Mouse (Mus musculus) megakaryocyte progenitor cell, adult 5-6 weeks (primary cell): ENCODE measurements around the gene Htt. TPM values are rescaled to one million over a fixed set of nuclear protein-coding genes. Genes with fewer than 3 reads are reported as not detected.

Experiments
- ATAC-seq: replicated peaks from 2 replicates; pipeline ENCODE4 v1.8.0; 2016; ENCODE audit warnings: mild to moderate bottlenecking, moderate TSS enrichment, inconsistent platforms; ENCODE audit not compliant: poor library complexity
- total RNA-seq, 2 experiments: library from RNA; stranded (forward) in 1 of 2; stranded (reverse) in 1 of 2; fragments of 157-497, 149-512 nt in 1 of 2; fragments of 200-1000 nt in 1 of 2; gene quantifications; 2 replicates each; pipeline versions ENCODE4 v1.2.3 to v1.2.4; 2015 to 2017

The Htt gene
- total RNA-seq, 2 experiments from 2014 or later: 19.6 to 27.3 TPM

- ATAC-seq: peak; percentile 87
Observed at GRCm38 (mm10) chr5:34930151-34930975, 168.8 kb downstream of the Htt start.

DNA sequence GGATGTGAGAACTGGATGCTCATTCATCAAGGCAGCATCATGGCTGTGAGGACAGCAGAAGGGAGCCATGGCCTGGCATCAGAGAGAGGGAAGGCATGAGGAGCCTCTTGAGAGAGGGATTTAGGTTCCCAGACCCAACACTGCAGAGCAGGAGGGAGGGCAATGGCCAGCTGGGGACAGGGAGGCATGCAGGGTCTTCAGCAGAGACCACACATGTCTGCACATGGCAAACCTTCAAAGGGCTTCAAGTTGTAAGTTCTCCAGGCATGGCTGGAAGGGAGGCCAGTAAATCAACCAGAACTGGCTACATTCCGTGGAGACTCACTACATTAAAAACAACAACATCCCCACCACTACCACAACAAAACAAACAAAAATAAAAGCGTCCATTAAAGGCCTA, 169.6 kb downstream of the Htt start:
- no peak for ATAC-seq

DNA sequence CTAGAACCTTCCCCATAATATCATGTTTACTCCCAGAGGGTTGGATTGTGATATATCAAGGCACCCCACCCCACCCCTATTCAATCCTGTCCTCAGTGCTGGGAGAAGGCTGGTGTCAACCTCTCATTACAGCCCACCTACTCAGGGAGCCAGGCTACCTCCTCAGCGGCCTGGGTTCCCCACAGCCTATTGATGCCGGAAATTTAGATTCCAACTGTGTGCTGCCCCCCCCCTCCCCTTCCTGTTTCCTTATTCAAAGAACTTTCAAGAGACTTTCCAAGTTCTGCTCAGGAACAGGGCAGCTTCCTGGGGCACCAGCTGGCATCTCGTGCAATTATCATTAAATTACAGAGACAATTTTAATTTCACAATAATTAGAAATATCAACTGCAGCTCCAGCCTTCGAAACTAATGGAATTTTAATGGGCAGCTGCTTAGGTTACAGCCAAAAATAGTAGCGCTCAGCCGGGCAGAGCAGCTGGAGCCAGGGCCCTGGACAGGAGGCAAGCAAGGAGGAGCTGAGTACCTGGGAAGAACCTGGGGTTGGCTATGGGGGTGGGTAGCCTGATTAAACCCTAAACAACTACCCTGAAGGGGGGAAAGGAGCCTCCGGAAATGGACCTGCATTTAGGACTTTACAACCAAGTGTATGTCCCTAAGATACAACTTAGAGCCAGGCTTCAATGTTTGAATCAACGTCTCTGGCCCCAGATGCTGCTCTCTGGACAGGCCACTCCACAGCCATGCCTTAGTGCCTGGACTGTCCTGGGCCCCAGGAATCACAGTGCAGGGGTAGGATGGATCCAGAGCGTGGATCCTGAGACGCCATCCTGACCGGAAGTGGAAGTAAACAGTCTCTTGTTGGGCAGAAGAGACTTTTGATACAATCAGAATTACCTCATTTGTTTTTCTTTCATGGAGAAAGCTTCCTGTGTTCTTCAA, 170.2 kb downstream of the Htt start:
- no peak for ATAC-seq

DNA sequence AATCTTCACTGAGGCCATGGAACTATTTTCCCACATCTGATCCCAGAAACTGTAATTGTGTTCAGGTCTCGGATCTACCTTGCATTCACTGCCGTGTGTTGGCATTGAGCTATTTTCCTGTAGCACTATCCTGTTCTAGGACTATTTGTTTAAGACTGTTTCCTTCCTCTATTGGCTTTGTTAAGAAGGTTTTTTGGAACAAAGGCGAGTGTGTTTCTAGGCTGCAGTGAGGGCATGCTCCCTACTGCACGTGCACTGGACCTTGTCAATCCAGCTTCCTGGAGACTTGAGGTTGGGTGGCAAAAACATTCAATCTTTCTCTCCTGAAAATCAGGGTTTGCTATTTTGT, 170.9 kb downstream of the Htt start:
- ATAC-seq: no peak

DNA sequence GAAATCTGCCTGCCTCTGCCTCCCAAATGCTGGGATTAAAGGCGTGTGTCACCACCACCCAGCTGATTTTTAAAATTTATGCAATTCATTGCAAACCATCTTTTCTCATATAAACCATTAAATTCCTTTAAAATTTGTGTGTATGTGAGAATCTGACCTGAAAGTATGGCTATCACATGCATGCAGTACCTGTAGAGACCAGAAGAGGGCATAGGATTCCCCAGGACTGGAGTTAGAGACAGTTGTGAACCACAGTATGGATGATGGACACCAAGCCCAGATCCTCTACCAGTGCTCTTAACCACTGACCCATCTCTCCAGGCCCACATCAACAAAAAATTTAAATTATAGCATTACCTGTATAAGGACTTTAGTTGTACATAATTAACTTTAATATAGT, 171.9 kb downstream of the Htt start:
- peak; percentile 44; the same call in 1 of the 2 replicates for ATAC-seq

DNA sequence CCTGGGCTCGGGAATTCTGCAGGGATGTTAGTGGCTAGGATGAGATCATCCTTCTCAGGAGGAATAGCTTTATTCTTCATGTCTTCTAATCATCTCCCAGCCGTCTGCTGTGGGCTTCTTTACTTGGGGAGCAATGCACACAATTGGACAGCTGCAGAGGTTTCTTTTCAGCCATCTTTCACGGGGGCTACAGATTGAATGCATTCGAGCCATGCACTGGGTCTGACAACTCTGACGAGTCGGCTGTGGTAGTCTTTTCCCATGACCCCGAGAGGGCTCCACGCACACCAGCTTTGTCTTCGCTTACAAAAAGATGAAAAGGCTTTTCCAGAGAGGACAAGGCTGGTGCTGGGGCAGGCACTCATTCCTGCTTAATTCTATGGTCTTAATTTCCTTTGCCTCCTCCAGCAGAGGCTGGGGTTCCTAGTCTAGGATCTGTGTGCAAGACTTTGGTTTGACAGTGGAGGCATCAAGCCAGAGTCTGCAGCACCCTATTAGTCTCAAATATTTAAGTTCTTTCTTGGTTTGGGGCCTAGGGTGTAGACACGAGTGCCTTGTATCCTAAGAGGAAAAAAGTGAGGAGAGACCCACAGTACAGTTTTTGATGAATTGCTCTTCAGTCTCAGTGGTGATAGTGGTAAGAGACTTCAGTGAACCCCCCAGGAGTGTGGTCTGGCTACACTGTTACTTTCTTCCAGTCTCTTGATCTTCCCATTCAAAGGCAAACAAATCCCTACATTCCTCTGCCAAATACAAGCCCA, 180.3 kb downstream of the Htt start:
- no peak for ATAC-seq

GRCm38 (mm10) chr5:34943428-34943827, 181.9 kb downstream of the Htt start:
- ATAC-seq: peak; percentile 88

DNA sequence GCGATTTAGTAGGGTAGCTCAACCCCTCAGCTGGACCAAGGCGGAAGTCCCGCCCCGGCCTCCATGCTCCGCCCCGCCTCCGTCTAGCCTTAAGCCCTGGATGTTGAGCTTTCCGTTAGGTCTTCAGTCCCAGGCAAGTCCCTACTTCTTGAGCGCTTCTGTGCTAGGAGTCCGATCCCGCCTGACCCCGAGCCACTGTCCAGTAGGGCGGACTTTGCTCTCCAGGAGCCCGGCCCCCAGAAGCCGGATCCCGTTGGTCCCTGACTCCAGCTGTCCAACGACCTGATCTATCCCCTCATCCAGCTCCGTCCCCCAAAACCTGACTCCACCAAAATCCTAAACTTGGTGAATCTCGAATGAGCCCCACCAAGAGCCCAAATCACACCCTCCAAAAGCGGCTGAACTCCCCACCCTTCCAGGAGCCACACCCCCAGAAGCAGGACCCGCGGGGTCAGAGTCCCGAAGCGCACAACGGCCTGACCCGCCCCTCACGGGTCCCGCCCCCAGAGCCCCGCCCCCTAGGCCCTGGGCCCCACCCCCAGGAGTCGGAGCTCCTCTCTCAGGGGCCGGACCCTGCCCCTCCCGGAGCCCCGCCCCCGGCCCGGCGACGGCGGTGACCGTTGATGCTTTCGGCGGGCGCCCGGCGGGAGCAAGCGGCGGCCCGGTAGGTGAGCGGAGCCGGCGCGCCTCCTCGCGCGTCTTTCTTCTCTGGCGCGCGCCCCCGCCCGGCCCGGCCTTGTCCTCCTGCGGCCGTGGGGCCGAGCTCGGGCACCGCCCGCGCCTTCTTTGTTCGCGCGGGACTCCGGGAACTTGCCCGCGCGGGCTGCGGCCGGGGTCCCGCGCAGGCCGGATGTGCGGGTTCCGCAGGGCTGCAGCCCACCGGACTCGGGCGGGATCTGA, 187.6 kb downstream of the Htt start, which contains the start of gene Rgs12:
Rgs12 (plus strand) TSS at position 585 of the 900 bp plus-strand sequence.
- peak; percentile 82 for ATAC-seq

GRCm38 (mm10) chr5:34949769-34950211, 188.2 kb downstream of the Htt start:
- ATAC-seq: no peak

- ATAC-seq: no peak
Observed at GRCm38 (mm10) chr5:34950486-34951160, 189.1 kb downstream of the Htt start.

DNA sequence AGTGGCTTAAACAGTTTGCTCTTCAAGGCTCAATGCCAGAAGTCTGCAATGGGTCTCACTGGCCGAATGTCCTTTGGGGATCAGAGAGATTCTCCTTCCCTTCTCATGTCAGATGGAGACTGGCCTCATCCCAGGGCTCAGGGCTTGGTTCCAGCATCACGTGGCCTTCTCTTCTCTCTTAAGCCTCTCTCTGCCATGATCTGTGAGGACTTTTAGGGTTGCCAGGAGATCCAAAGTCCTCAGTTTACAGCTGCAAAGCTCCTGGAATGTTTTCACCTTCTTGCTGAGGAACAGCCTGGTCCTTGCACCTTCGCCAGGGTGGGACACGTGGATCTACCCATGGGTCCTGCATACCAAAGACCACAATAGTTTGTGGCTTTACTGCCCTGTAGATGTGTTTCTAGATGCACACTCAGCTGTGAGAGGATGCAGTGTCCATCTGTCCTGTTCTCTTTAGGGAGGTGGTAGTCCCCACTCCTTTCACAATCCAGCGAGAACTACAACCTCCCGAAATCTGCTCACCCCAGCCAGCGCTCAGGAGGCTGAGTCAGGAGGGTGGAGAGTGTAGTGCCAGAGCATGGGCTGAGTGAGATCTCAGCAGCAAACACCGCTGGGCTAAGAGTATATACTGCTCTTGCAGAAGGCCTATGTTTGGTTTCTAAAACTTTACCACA, 189.8 kb downstream of the Htt start:
- no peak for ATAC-seq

GRCm38 (mm10) chr5:34954508-34954907, 193.0 kb downstream of the Htt start:
- peak; percentile 23; the same call in 1 of the 2 replicates for ATAC-seq

- ATAC-seq: peak; percentile 56
Observed at GRCm38 (mm10) chr5:34955630-34956029, 194.1 kb downstream of the Htt start.

- ATAC-seq: no peak
Observed at GRCm38 (mm10) chr5:34956151-34956550, 194.6 kb downstream of the Htt start.

- ATAC-seq: no peak
Observed at GRCm38 (mm10) chr5:34957015-34957414, 195.5 kb downstream of the Htt start.

DNA sequence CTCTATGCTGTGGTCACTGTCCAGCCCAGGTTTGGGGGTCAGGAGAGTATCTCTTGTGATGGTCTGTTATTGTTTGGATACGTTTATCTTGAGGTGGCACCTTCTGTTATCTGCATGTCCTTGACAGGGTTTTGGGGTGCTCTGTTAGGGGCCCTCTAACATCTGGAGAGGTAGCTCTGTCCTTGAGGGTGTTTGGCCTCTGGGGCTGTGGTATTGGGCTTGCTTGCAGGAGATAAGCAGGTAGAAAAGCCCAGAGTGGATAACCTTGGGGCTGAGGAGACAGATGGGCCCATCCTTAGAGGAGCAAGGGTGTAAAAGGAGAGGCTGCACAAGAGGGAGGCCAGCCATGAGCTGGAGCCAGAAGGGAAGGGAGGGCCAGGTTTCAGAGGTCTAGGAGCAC, 198.5 kb downstream of the Htt start:
- peak; percentile 74 for ATAC-seq
